Mouse (Mus musculus): ENCODE measurements at regions not wholly inside any gene's neighbourhood (a gene's known extent, or its start where the extent isn't known, plus 50 kb on each side); places are given as distances from the start of the nearest gene placed in this dataset.
A peak's percentile ranks its signal among the peaks of the same experiment; 100 is the strongest.

GRCm38 (mm10) chr2:103848923-103849700, 51.7 kb upstream of the Caprin1 start:
- no peak for DNase-seq (ENCODE audit: low read depth in 1 of 2, low spot score in 2 of 2)

- DNase-seq (ENCODE audit: low read depth in 1 of 2, low spot score in 2 of 2), result no peak
These were observed 52.5 kb upstream of the Caprin1 start for GRCm38 (mm10) chr2:103849766-103850530.

GRCm38 (mm10) chr2:103850531-103850816, 53.0 kb upstream of the Caprin1 start:
- DNase-seq (ENCODE audit: low read depth in 1 of 2, low spot score in 2 of 2), result no peak

GRCm38 (mm10) chr2:103851171-103851570, 53.7 kb upstream of the Caprin1 start:
- DNase-seq (ENCODE audit: low read depth in 1 of 2, low spot score in 2 of 2), result no peak

GRCm38 (mm10) chr2:103861226-103861625, 63.8 kb upstream of the Caprin1 start:
- no peak for DNase-seq (ENCODE audit: low read depth in 1 of 2, low spot score in 2 of 2)

DNA sequence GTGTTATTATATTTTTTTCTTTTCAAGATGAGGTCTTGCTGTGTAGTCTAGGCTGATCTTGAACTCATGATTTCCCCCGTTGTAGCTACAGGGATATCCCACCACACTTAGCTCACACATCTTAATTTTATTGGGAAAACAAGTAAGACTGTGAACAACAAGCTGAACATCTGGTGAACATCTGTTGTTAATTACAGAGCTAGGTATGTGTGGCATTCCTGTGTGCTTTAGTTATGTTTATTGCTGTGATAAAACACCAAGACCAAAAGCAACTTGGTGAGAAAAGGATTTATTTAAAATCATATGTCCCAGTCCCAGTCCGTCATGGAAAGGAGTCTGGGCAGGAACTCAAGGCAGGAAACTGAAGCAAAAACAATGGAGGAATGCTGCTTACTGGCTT, 66.8 kb upstream of the Caprin1 start:
- DNase-seq (ENCODE audit: low read depth in 1 of 2, low spot score in 2 of 2), result no peak

DNA sequence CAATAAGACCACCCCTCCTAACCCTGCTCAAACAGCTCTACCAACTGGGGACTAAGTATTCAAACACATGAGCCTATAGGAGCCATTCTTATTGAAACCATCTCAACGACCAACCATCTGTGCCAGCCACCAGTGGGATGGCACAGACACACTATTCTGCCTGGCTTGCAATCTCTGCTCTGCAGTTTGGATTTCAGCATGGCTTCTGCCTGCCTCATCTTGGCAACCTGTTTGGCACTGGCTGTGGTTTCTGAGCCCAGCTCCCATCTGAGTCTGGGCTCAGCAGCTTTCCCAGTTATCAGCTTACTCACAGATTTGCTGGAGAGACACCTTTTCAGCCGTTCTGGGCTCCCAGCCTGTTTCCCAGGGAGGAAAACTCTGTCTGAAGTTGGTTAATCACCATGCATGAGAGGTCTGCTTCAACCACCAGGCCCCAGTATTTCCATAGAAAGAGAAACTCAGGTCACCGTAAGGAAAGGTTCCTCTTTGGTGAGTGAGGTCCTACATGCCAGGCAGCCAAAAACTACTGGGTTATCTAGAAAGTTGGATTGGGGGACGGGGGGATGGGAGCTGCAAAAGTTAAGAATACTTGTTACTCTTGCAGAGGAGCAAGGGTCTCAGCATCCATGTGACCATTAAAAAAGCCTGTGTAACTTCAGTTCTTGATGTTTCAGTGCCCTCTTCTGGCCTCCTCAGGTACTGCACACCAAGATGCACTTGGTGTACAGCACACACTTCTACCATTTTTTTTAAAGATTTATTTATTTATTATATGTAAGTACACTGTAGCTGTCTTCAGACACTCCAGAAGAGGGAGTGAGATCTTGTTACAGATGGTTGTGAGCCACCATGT, 68.1 kb upstream of the Caprin1 start:
- peak in 1 of 2 experiments; percentile 33 for DNase-seq (ENCODE audit: low read depth in 1 of 2, low spot score in 2 of 2)

GRCm38 (mm10) chr2:103867241-103867957, 70.0 kb upstream of the Caprin1 start:
- DNase-seq (ENCODE audit: low read depth in 1 of 2, low spot score in 2 of 2), result no peak

DNA sequence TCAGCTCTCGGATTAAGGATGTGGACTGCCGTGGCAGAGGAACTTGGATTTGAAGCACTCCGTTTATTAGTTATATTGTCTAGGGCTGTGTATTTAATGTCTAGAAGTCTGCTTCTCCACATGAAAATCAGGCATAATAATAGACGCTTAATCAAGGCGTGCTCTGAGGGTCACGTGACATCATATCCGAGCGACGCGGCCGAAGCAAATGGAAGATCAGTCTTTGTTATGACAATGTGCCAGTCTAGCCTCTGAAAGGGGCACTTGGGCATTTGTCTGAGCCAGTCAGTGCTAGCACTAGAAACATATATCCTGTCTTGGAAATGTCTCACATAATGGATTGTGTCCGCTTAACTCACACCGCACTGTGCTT, 70.5 kb upstream of the Caprin1 start:
- no peak for DNase-seq (ENCODE audit: low read depth in 1 of 2, low spot score in 2 of 2)

DNA sequence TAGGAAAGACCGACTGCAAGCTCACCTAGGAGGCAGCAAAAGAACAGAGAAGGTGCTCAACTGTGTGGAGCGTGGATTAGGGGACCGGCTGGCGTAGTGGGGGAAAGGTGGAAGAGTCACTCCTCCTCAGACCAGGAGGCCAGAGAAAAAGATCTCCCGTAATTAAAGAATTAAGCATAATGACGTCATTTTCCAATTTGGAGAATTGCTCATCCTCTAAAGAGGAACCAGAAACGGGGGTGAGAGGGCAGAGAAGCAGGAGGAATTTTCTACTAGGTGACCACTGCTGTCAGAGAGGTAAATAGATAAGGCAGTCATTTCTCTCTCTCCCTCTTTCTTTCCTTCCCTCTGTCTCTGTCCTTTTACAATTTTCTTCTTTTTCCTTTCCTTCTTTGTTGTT, 71.2 kb upstream of the Caprin1 start:
- no peak for DNase-seq (ENCODE audit: low read depth in 1 of 2, low spot score in 2 of 2)

GRCm38 (mm10) chr2:103871522-103872276, 74.2 kb upstream of the Caprin1 start:
- peak; percentile 7 to 52 for DNase-seq (ENCODE audit: low read depth in 1 of 2, low spot score in 2 of 2)

GRCm38 (mm10) chr2:103872277-103872636, 74.8 kb upstream of the Caprin1 start:
- no peak for DNase-seq (ENCODE audit: low read depth in 1 of 2, low spot score in 2 of 2)

DNA sequence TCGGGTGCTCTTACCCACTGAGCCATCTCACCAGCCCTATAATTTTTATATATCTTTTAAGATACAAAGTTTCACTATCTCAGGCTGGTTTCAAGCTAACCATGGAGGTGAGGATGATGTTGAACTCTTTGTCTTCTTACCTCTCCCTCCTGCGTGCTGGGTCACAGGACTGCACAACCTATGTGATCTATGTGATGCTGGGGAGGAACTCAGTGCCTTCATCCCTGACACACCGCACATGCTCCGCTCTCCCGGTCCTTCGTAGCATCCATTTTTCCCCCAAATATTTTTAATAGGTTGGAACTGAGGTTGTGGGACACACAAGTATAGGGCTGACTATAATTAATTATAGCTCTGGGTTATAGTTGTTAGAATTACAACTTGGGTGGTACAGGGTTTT, 75.9 kb upstream of the Caprin1 start:
- no peak for DNase-seq (ENCODE audit: low read depth in 1 of 2, low spot score in 2 of 2)

- no peak for DNase-seq (ENCODE audit: low read depth in 1 of 2, low spot score in 2 of 2)
These were observed 77.0 kb upstream of the Caprin1 start for GRCm38 (mm10) chr2:103874466-103874865.

- DNase-seq (ENCODE audit: low read depth in 1 of 2, low spot score in 2 of 2), result no peak
These were observed 78.3 kb upstream of the Caprin1 start for GRCm38 (mm10) chr2:103875754-103876153.

DNA sequence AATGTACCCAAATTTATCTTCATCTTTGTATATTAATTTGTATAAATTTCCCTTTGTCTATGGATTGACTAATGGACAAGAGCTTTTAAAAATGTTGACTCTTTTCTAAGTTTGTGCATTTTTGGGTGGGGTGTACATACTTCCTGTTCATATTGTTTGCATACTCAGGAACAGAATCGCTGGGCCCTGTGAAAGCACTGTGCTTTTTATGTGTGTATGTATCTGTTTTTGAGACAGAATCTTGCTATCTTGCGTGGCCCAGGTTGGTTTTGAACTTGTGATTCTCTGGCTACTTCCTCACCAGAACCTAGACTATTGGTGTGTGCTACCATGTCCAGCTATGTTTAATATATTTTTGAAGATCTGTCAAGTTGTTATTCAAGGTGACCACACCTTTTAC, 78.8 kb upstream of the Caprin1 start:
- no peak for DNase-seq (ENCODE audit: low read depth in 1 of 2, low spot score in 2 of 2)

DNA sequence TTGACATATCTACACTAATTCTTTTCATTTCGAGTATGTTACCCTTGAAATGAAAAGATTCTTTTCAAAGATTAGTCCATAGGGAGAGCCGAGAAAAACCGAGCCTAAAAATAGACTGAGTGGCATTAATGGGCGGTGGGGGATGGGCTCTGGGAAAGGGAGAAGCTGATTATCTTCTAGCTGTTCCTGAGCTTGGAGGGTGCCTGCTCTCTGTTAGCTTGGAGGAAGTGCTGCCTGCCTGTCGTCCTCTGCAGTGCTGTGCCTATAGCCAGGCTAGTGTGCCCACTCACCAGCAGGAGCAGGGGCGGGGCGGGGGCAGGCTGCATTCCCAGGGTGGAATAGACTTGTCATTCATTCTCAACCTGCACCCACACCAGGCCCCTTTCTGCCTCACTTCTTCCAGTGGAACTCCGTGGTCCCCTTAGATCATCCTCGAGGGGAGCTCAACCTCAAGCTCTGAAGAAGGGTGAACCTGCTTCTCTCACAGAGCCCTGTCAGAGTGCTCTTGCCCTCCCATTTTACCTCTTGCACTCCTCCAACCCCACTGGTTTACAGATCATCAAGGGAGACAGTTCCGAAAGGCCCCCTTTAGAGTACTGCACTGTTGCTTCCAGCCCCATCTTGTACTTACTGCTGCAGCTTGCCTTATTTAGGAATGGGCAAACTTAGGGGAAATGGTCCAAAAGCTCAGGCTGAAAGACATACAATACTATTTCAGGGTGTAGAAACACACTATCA, 76.6 kb upstream of the Lmo2 start:
- DNase-seq (ENCODE audit: low read depth in 1 of 2, low spot score in 2 of 2), result no peak

- no peak for DNase-seq (ENCODE audit: low read depth in 1 of 2, low spot score in 2 of 2)
These were observed 72.9 kb upstream of the Lmo2 start for GRCm38 (mm10) chr2:103884926-103885325.

DNA sequence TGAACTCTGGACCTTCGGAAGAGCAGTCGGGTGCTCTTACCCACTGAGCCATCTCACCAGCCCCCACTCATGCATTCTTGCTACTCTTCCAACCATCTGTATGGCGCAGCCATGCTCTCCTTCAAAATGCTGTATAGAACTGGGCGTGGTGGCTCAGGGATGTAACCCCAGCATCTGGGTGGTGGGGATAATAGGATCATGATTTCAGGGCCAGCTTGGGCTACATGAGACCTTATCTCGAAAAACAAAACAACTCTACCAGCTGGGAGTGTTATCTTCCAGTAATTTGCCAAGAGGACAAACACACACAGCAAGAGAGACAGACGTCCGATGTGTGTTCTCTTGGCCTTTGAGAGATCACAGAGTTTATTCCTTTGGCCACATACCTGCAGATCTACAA, 69.8 kb upstream of the Lmo2 start:
- no peak for DNase-seq (ENCODE audit: low read depth in 1 of 2, low spot score in 2 of 2)

DNA sequence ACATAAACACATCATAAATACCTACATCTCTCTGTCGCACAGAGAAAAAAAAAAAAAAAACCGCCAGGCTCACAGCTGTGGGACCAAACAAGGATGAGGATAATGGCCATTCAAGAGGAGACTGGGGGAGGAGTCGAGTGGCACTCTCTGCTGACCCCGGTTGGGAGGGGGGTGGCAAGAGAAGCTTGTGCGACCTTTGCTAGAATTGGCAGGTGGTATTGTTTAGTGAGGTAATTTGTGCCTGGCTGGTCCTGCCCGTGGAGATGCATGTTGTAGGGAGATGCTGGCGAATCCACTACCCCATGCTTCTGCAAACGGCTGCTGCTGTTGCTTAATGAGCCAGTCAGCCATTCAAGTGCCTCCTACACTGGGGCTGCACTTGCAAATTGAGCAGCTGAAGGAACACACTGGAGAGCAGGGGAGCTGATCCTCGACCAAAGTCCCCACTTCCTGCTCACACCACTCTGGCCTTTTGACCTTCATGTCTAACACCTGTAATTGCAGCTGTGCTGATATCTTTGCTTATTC, 66.5 kb upstream of the Lmo2 start:
- DNase-seq (ENCODE audit: low read depth in 1 of 2, low spot score in 2 of 2), result no peak

All from monocyte, adult 2 months (primary cell).